Mouse (Mus musculus): Measurements from ENCODE around the gene Lpcat3. TPM values are rescaled to one million over a fixed set of nuclear protein-coding genes. Genes with fewer than 3 reads are reported as not detected.

The Lpcat3 gene
- polyA plus RNA-seq, 1 experiment from 2014 or later, result 47.2 TPM

GRCm38 (mm10) chr6:124729850-124730705 lies 67.3 kb downstream of the Lpcat3 start:
- Histone ChIP-seq H3K36me3 (no peaks in the 10 kb centered on the region), H3K9me3 (replicated peaks) (no peaks in the 10 kb centered on the region), H3K4me2 (no peak overlapping the region), H3K27me3 (replicated peaks) (no peaks in the 10 kb centered on the region), H3K27ac (replicated peaks) (no peak overlapping the region), H3K9ac (replicated peaks) (no peak overlapping the region), H3K4me1 (no peaks in the 10 kb centered on the region), H3K4me3 (replicated peaks) (no peak overlapping the region)
- no peak for ATAC-seq (ENCODE audit: low FRiP score)
- 87% methylated on average over 8 of the region's 8 CpGs for WGBS

- no peak overlapping the region for H3K4me2 ChIP-seq
- H3K4me3 ChIP-seq (replicated peaks), result no peak overlapping the region
- no peaks in the 10 kb centered on the region for H3K36me3 ChIP-seq
- WGBS, result 88% methylated on average over 7 of the region's 7 CpGs
- no peak overlapping the region for H3K27ac ChIP-seq (replicated peaks)
- no peaks in the 10 kb centered on the region for H3K27me3 ChIP-seq (replicated peaks)
- H3K9ac ChIP-seq (replicated peaks), result no peak overlapping the region
- ATAC-seq (ENCODE audit: low FRiP score), result no peak
- no peaks in the 10 kb centered on the region for H3K4me1 ChIP-seq
- no peaks in the 10 kb centered on the region for H3K9me3 ChIP-seq (replicated peaks)
Observed at GRCm38 (mm10) chr6:124731038-124731437, 68.2 kb downstream of the Lpcat3 start.

- no peak for ATAC-seq (ENCODE audit: low FRiP score)
- no peak overlapping the region for H3K9ac ChIP-seq (replicated peaks)
- H3K4me1 ChIP-seq, result no peaks in the 10 kb centered on the region
- H3K4me3 ChIP-seq (replicated peaks), result no peak overlapping the region
- H3K9me3 ChIP-seq (replicated peaks), result no peaks in the 10 kb centered on the region
- no peaks in the 10 kb centered on the region for H3K27me3 ChIP-seq (replicated peaks)
- no peaks in the 10 kb centered on the region for H3K36me3 ChIP-seq
- H3K27ac ChIP-seq (replicated peaks), result no peak overlapping the region
- 47% methylated on average over 19 of the region's 19 CpGs for WGBS
- H3K4me2 ChIP-seq, result no peak overlapping the region
Observed at GRCm38 (mm10) chr6:124732476-124733370, 69.9 kb downstream of the Lpcat3 start.

GRCm38 (mm10) chr6:124734417-124734816 lies 71.6 kb downstream of the Lpcat3 start:
- Histone ChIP-seq H3K27me3 (replicated peaks) (no peaks in the 10 kb centered on the region), H3K9me3 (replicated peaks) (no peaks in the 10 kb centered on the region), H3K4me1 (peaks cover 10% of the 10 kb centered on the region), H3K4me3 (replicated peaks) (no peak overlapping the region), H3K27ac (replicated peaks) (no peak overlapping the region), H3K9ac (replicated peaks) (no peak overlapping the region), H3K4me2 (no peak overlapping the region), H3K36me3 (no peaks in the 10 kb centered on the region)
- WGBS, result 95% methylated on average over 3 of the region's 3 CpGs
- no peak for ATAC-seq (ENCODE audit: low FRiP score)

- no peaks in the 10 kb centered on the region for H3K36me3 ChIP-seq
- no peak for ATAC-seq (ENCODE audit: low FRiP score)
- no peak overlapping the region for H3K9ac ChIP-seq (replicated peaks)
- 94% methylated on average over 11 of the region's 11 CpGs for WGBS
- no peak overlapping the region for H3K4me2 ChIP-seq
- H3K27me3 ChIP-seq (replicated peaks), result no peaks in the 10 kb centered on the region
- peaks cover 25% of the 10 kb centered on the region for H3K4me1 ChIP-seq
- no peak overlapping the region for H3K27ac ChIP-seq (replicated peaks)
- no peaks in the 10 kb centered on the region for H3K9me3 ChIP-seq (replicated peaks)
- no peak overlapping the region for H3K4me3 ChIP-seq (replicated peaks)
Observed at GRCm38 (mm10) chr6:124737040-124737439, 74.2 kb downstream of the Lpcat3 start.

GRCm38 (mm10) chr6:124738511-124739023 lies 75.7 kb downstream of the Lpcat3 start, which contains the start of gene Ptpn6:
Gene Ptpn6 (minus strand): TSS chr6:124738714.
- H3K4me2 ChIP-seq, result peak within 1 kb of the TSS; percentile 84
- peak within 1 kb of the TSS; percentile 95 for H3K9ac ChIP-seq (replicated peaks)
- peak within 1 kb of the TSS; percentile 99; the same call in 1 of the 2 replicates for H3K27ac ChIP-seq (replicated peaks)
- H3K4me3 ChIP-seq (replicated peaks), result no peak within 1 kb of the TSS
- no peaks in the 10 kb centered on the region for H3K9me3 ChIP-seq (replicated peaks)
- H3K4me1 ChIP-seq, result peaks cover 33% of the 10 kb centered on the region
- no peaks in the 10 kb centered on the region for H3K27me3 ChIP-seq (replicated peaks)
- no peak for ATAC-seq (ENCODE audit: low FRiP score)
- WGBS, result 21% methylated on average over 15 of the region's 15 CpGs
- peaks cover 13% of the 10 kb centered on the region for H3K36me3 ChIP-seq

- Histone ChIP-seq H3K4me2 (peak overlapping the region; percentile 84), H3K9ac (replicated peaks) (peak overlapping the region; percentile 95), H3K27me3 (replicated peaks) (no peaks in the 10 kb centered on the region), H3K4me1 (peaks cover 33% of the 10 kb centered on the region), H3K36me3 (peaks cover 19% of the 10 kb centered on the region), H3K9me3 (replicated peaks) (no peaks in the 10 kb centered on the region), H3K27ac (replicated peaks) (peak overlapping the region; percentile 99; the same call in 1 of the 2 replicates), H3K4me3 (replicated peaks) (no peak overlapping the region)
- WGBS, result 81% methylated on average over 10 of the region's 10 CpGs
- ATAC-seq (ENCODE audit: low FRiP score), result no peak
Observed at GRCm38 (mm10) chr6:124739231-124739796, 76.5 kb downstream of the Lpcat3 start.

- H3K27ac ChIP-seq (replicated peaks), result peak overlapping the region; percentile 99
- no peaks in the 10 kb centered on the region for H3K27me3 ChIP-seq (replicated peaks)
- peak overlapping the region; percentile 84 for H3K4me2 ChIP-seq
- peak overlapping the region; percentile 95 for H3K9ac ChIP-seq (replicated peaks)
- peak; percentile 22 for ATAC-seq (ENCODE audit: low FRiP score)
- no peaks in the 10 kb centered on the region for H3K9me3 ChIP-seq (replicated peaks)
- peaks cover 43% of the 10 kb centered on the region for H3K4me1 ChIP-seq
- peaks cover 28% of the 10 kb centered on the region for H3K36me3 ChIP-seq
- WGBS, result 0% methylated on average over 29 of the region's 29 CpGs
- peak overlapping the region; percentile 65 for H3K4me3 ChIP-seq (replicated peaks)
Observed at GRCm38 (mm10) chr6:124740211-124740887, 77.5 kb downstream of the Lpcat3 start.

- peak within 1 kb of the TSS; percentile 65 for H3K4me3 ChIP-seq (replicated peaks)
- H3K9me3 ChIP-seq (replicated peaks), result no peaks in the 10 kb centered on the region
- WGBS, result under 1% methylated on average over 41 of the region's 41 CpGs
Observed at GRCm38 (mm10) chr6:124740888-124741761, 78.3 kb downstream of the Lpcat3 start, which contains the start of gene Grcc10. Gene Grcc10 (minus strand): TSS chr6:124741374.

GRCm38 (mm10) chr6:124741842-124742241 lies 79.0 kb downstream of the Lpcat3 start:
- Histone ChIP-seq H3K4me3 (replicated peaks) (peak overlapping the region; percentile 65), H3K9ac (replicated peaks) (peak overlapping the region; percentile 95), H3K27ac (replicated peaks) (peak overlapping the region; percentile 99), H3K36me3 (peaks cover 31% of the 10 kb centered on the region), H3K27me3 (replicated peaks) (no peaks in the 10 kb centered on the region), H3K4me1 (peaks cover 56% of the 10 kb centered on the region), H3K4me2 (peak overlapping the region; percentile 84), H3K9me3 (replicated peaks) (no peaks in the 10 kb centered on the region)
- WGBS, result 66% methylated on average over 3 of the region's 3 CpGs
- ATAC-seq (ENCODE audit: low FRiP score), result no peak

More at GRCm38 (mm10) chr6:124740888-124741761, 78.3 kb downstream of the Lpcat3 start, which contains the start of gene Grcc10:
- H3K9ac ChIP-seq (replicated peaks), result peak within 1 kb of the TSS; percentile 95
- H3K27ac ChIP-seq (replicated peaks), result peak within 1 kb of the TSS; percentile 99
- peak; percentile 84 for ATAC-seq (ENCODE audit: low FRiP score)
- peaks cover 49% of the 10 kb centered on the region for H3K4me1 ChIP-seq
- H3K4me2 ChIP-seq, result peak within 1 kb of the TSS; percentile 84
- peaks cover 28% of the 10 kb centered on the region for H3K36me3 ChIP-seq
- H3K27me3 ChIP-seq (replicated peaks), result no peaks in the 10 kb centered on the region

All from neural tube, embryonic 15.5 days (tissue).